Mouse (Mus musculus): ENCODE results near the gene Exosc5. TPM values are rescaled to one million over a fixed set of nuclear protein-coding genes. Genes with fewer than 3 reads are reported as not detected.
A peak's percentile ranks its signal among the peaks of the same experiment; 100 is the strongest.

The Exosc5 gene
- polyA plus RNA-seq, 1 experiment from 2014 or later = 63.8 TPM

DNA sequence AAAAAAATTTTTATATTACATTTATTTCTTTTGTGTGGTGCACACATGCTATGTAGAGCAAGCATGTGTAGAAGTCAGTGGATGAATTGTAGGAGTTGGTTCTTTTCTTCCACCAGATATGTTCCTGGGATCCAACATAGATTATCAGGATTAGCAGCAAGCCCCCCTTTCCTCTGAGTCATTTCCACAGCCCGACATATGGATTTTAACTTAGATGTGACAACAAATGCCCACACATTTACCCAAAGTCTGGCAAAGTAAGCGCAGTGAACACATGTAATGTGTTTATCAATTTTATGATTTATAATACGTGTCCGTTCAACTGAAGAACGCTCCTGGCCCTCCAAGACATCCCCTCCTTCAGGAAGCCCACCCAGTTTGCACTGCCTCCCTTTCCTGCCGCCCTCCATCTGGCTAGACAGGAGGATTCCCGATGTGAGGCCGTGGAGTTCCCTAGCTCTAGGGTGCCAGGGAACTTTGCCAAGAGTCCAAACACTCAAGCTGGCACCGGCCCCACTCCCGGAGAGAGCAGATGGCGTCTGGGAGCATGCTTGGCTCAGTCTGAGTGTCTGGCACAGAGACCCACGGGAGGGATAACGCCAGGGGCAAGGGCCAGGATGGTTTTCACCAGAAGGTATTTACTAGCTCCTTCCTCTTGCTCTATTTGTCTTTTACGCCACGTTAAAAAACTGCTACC, 17.3 kb downstream of the Exosc5 start:
- TF ChIP-seq EP300 (optimal IDR thresholded peaks at IDR 0.05) (no peak), CTCF (IDR thresholded peaks at IDR 0.05; ENCODE audit: low read depth) (no peak)
- peak; percentile 69 for DNase-seq (ENCODE audit: low spot score)
- Histone ChIP-seq H3K9ac (ENCODE audit: low read length) (no peak overlapping the region), H3K4me1 (replicated peaks; ENCODE audit: control insufficient read depth, insufficient read depth) (peaks cover 5% of the 10 kb centered on the region; the same call in 1 of the 2 replicates), H3K36me3 (ENCODE audit: control insufficient read depth, insufficient read depth, low read length) (no peaks in the 10 kb centered on the region), H3K4me2 (replicated peaks; ENCODE audit: low read depth) (no peak overlapping the region), H3K27ac (replicated peaks) (no peak overlapping the region), H3K9me3 (ENCODE audit: control insufficient read depth, low read length) (no peaks in the 10 kb centered on the region), H3K27me3 (ENCODE audit: control insufficient read depth, insufficient read depth, low read length) (no peaks in the 10 kb centered on the region), H3K4me3 (ENCODE audit: low read depth, low read length) (no peak overlapping the region)
- WGBS = 23% methylated on average over 15 of the region's 15 CpGs
- no peak for ATAC-seq (ENCODE audit: low FRiP score, low TSS enrichment)

DNA sequence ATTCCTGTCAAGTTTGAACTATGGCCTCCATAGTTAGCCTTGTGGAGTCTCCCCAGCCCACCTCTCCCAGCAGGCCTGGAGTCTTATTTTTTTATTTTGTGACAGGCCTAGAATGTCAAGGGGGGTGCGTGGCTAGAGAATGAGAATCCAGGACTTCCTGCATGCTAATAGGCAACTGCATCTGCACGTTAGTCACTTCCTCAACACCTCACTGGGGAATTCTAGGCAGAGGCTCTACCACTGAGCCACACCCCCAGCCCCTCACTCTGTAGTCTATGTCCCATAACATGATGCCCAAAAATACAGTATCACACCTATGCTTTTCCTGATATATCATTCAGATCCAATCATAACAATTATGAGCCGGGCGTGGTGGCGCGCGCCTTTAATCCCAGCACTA, 18.0 kb downstream of the Exosc5 start:
- Histone ChIP-seq H3K27ac (replicated peaks) (no peak overlapping the region), H3K4me2 (replicated peaks; ENCODE audit: low read depth) (no peak overlapping the region), H3K36me3 (ENCODE audit: control insufficient read depth, insufficient read depth, low read length) (no peaks in the 10 kb centered on the region), H3K4me1 (replicated peaks; ENCODE audit: control insufficient read depth, insufficient read depth) (peaks cover 6% of the 10 kb centered on the region; the same call in 1 of the 2 replicates), H3K27me3 (ENCODE audit: control insufficient read depth, insufficient read depth, low read length) (no peaks in the 10 kb centered on the region), H3K4me3 (ENCODE audit: low read depth, low read length) (no peak overlapping the region), H3K9me3 (ENCODE audit: control insufficient read depth, low read length) (no peaks in the 10 kb centered on the region), H3K9ac (ENCODE audit: low read length) (no peak overlapping the region)
- DNase-seq (ENCODE audit: low spot score) = no peak
- ATAC-seq (ENCODE audit: low FRiP score, low TSS enrichment) = no peak
- WGBS = 94% methylated on average over 7 of the region's 7 CpGs
- TF ChIP-seq CTCF (IDR thresholded peaks at IDR 0.05; ENCODE audit: low read depth) (no peak), EP300 (optimal IDR thresholded peaks at IDR 0.05) (no peak)

GRCm38 (mm10) chr7:25679971-25680370, 21.0 kb downstream of the Exosc5 start:
- ATAC-seq (ENCODE audit: low FRiP score, low TSS enrichment) (no peak), DNase-seq (ENCODE audit: low spot score) (no peak)
- TF ChIP-seq CTCF (IDR thresholded peaks at IDR 0.05; ENCODE audit: low read depth) (peak; percentile 50), EP300 (optimal IDR thresholded peaks at IDR 0.05) (no peak)
- peak overlapping the region; percentile 60 for H3K4me2 ChIP-seq (replicated peaks; ENCODE audit: low read depth)
- H3K4me3 ChIP-seq (ENCODE audit: low read depth, low read length) = peak overlapping the region; percentile 60
- H3K4me1 ChIP-seq (replicated peaks; ENCODE audit: control insufficient read depth, insufficient read depth) = peaks cover 6% of the 10 kb centered on the region; the same call in 1 of the 2 replicates
- H3K9me3 ChIP-seq (ENCODE audit: control insufficient read depth, low read length) = no peaks in the 10 kb centered on the region
- H3K9ac ChIP-seq (ENCODE audit: low read length) = no peak overlapping the region
- 4% methylated on average over 6 of the region's 6 CpGs for WGBS
- H3K36me3 ChIP-seq (ENCODE audit: control insufficient read depth, insufficient read depth, low read length) = no peaks in the 10 kb centered on the region
- no peaks in the 10 kb centered on the region for H3K27me3 ChIP-seq (ENCODE audit: control insufficient read depth, insufficient read depth, low read length)
- peak overlapping the region; percentile 83; the same call in 1 of the 2 replicates for H3K27ac ChIP-seq (replicated peaks)

GRCm38 (mm10) chr7:25680514-25681258, 21.7 kb downstream of the Exosc5 start, which contains the start of gene B9d2:
TSS of gene B9d2 (plus strand) at chr7:25680780.
- DNase-seq (ENCODE audit: low spot score) = peak; percentile 96
- Histone ChIP-seq H3K27me3 (ENCODE audit: control insufficient read depth, insufficient read depth, low read length) (no peaks in the 10 kb centered on the region), H3K27ac (replicated peaks) (peak within 1 kb of the TSS; percentile 83), H3K9me3 (ENCODE audit: control insufficient read depth, low read length) (no peaks in the 10 kb centered on the region), H3K4me3 (ENCODE audit: low read depth, low read length) (peak within 1 kb of the TSS; percentile 60), H3K4me2 (replicated peaks; ENCODE audit: low read depth) (peak within 1 kb of the TSS; percentile 60), H3K4me1 (replicated peaks; ENCODE audit: control insufficient read depth, insufficient read depth) (peaks cover 3% of the 10 kb centered on the region; the same call in 1 of the 2 replicates), H3K9ac (ENCODE audit: low read length) (peak within 1 kb of the TSS; percentile 41; the same call in 1 of the 2 replicates), H3K36me3 (ENCODE audit: control insufficient read depth, insufficient read depth, low read length) (no peaks in the 10 kb centered on the region)
- WGBS = under 1% methylated on average over 46 of the region's 46 CpGs
- TF ChIP-seq EP300 (optimal IDR thresholded peaks at IDR 0.05) (no peak), CTCF (IDR thresholded peaks at IDR 0.05; ENCODE audit: low read depth) (peak; percentile 13; the same call in 1 of the 2 replicates)
- ATAC-seq (ENCODE audit: low FRiP score, low TSS enrichment) = peak; percentile 96

DNA sequence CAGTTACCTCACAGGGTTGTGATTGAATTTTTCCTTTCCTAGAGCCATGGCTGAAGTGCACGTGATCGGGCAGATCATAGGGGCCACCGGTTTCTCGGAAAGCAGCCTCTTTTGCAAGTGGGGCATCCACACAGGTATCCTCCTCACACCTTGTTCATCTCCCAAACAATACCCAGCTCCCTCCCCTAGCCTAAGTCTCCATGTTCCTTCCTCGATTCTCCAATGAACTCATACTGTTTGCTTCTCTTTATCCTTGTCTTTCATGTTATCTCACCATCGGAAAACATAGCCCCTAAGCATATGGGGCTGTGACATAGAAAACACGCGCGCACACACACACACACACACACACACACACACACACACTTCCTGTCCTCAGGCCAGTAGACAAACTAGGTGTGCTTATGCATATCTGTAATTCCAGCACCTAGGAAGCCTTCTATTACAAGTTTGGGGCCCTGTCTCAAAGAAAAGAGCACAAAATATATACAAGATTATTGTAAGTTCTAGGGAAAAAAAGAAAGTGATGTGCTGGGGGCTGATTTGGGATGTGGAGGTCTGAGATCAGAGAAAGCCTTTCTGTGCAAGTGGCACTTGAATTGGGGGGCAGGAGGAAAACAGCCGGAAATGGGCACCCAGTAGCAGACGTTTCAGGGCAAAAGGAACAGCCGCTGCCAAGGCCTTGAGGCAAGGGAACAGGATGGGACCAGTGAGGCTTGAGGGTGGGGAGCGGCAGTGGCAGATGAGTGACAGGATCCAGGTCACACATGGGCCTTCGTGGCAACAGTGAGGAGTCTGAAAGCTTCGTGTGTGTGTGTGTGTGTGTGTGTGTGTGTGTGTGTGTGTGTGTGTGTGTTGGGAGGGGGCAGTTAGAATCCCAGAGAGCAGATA, 22.6 kb downstream of the Exosc5 start:
- no peaks in the 10 kb centered on the region for H3K27me3 ChIP-seq (ENCODE audit: control insufficient read depth, insufficient read depth, low read length)
- no peaks in the 10 kb centered on the region for H3K9me3 ChIP-seq (ENCODE audit: control insufficient read depth, low read length)
- no peak overlapping the region for H3K9ac ChIP-seq (ENCODE audit: low read length)
- H3K27ac ChIP-seq (replicated peaks) = no peak overlapping the region
- H3K36me3 ChIP-seq (ENCODE audit: control insufficient read depth, insufficient read depth, low read length) = no peaks in the 10 kb centered on the region
- DNase-seq (ENCODE audit: low spot score) (no peak), ATAC-seq (ENCODE audit: low FRiP score, low TSS enrichment) (no peak)
- H3K4me1 ChIP-seq (replicated peaks; ENCODE audit: control insufficient read depth, insufficient read depth) = peaks cover 3% of the 10 kb centered on the region; the same call in 1 of the 2 replicates
- peak overlapping the region; percentile 60 for H3K4me2 ChIP-seq (replicated peaks; ENCODE audit: low read depth)
- peak overlapping the region; percentile 60 for H3K4me3 ChIP-seq (ENCODE audit: low read depth, low read length)
- WGBS = 55% methylated on average over 14 of the region's 15 CpGs
- TF ChIP-seq EP300 (optimal IDR thresholded peaks at IDR 0.05) = no peak
- TF ChIP-seq CTCF (IDR thresholded peaks at IDR 0.05; ENCODE audit: low read depth) = no peak
